Comparison of ENCODE assay signal across 9 mouse cellular contexts in the genomic region with DNA sequence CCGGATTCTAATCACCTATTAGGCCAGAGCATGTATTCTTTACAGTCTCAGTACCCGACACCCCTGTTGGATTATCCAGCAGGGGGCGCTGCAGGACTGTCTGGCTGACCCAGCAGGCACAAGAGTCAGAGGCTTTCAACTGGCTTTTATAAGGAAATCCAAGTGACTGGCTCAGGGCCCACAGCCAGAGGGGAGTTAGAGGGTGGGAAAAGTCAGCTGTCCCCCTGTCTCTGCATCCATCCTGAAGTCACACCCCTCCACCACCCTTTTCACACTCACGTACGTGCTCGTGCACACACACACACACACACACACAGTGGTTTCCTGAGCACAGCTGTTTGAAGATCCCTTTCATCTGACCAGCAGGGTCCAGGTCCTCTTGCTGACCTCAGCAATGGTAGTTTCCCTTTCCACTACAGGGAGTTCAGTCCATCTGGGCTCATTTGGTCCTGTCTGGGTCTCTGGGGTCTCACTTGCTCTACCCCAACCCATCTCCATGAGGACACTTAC. TPM values are rescaled to one million over a fixed set of nuclear protein-coding genes. Genes with fewer than 3 reads are reported as not detected.
A peak's percentile ranks its signal among the peaks of the same experiment; 100 is the strongest.
DNase-seq lines count a peak whose midpoint lies in the region; ATAC-seq and TF ChIP-seq lines count a peak whose summit lies in the region.
"Had no signal": no experiment of that assay in that cellular context is flagged by ENCODE, and none has a peak within 500 bp of the region (broad histone marks: within the 10 kb centered on the region; RNA-seq: fewer than 3 reads in every experiment).

No protein-coding gene starts in this region.

- TF ChIP-seq EP300 in CH12.LX (IDR thresholded peaks at IDR 0.05; ENCODE audit: low read length): no peak

- peak; percentile 61 for ATAC-seq in forebrain, embryonic 15.5 days (replicated peaks)
- ATAC-seq in hematopoietic stem cell, adult 5-6 weeks (replicated peaks in 1 of 2; ENCODE audit: insufficient read depth in 1 of 2, low FRiP score in 2 of 2, low TSS enrichment in 1 of 2, low read depth in 1 of 2, poor library complexity in 2 of 2, severe bottlenecking in 2 of 2): peak; percentile 71 to 78
- ATAC-seq in lung, embryonic 16.5 days (ENCODE audit: low read depth): peak; percentile 68

- H3K4me3 ChIP-seq in CH12.LX (replicated peaks in 1 of 3; ENCODE audit: low read depth in 2 of 3, low read length in 2 of 3, poor library complexity in 1 of 3): no peak overlapping the region
- H3K4me3 ChIP-seq in forebrain, embryonic 15.5 days: no peak overlapping the region
- H3K4me3 ChIP-seq in lung, embryonic 16.5 days (ENCODE audit: low read length): no peak overlapping the region
- H3K4me3 ChIP-seq: erythroblast, embryonic 14.5 days had no signal

- in situ Hi-C loops in CH12.LX (cut with MboI; ENCODE audit: low pct_ligation_motif_present, low pct_unique_long_range_greater_than_20kb, low sequenced_read_pairs): no loop called here

- TF ChIP-seq POLR2A in CH12.LX (IDR thresholded peaks at IDR 0.05; ENCODE audit: low read depth, low read length): no peak

- H3K27me3 ChIP-seq in CH12.LX (replicated peaks): peaks cover 5% of the 10 kb centered on the region
- no peaks in the 10 kb centered on the region for H3K27me3 ChIP-seq in forebrain, embryonic 15.5 days
- H3K27me3 ChIP-seq in lung, embryonic 16.5 days (ENCODE audit: control insufficient read depth, insufficient read depth, low read depth, low read length): no peaks in the 10 kb centered on the region

- TF ChIP-seq CTCF in CH12.LX (conservative IDR thresholded peaks at IDR 0.05 in 1 of 2, IDR thresholded peaks at IDR 0.05 in 1 of 2; ENCODE audit: low read depth in 2 of 2, low read length in 2 of 2): peak; percentile 92 to 98

- no peaks in the 10 kb centered on the region for H3K9me3 ChIP-seq in CH12.LX (replicated peaks; ENCODE audit: low read length)
- H3K9me3 ChIP-seq in forebrain, embryonic 15.5 days: no peaks in the 10 kb centered on the region
- H3K9me3 ChIP-seq in lung, embryonic 16.5 days (ENCODE audit: control insufficient read depth, low read length): no peaks in the 10 kb centered on the region

- DNase-seq in CH12.LX (ENCODE audit: extremely low read depth): peak; percentile 88
- peak; percentile 71 for DNase-seq in c-Kit-positive CD71-positive TER-119-positive erythroid progenitor cells, embryonic 14.5 days (ENCODE audit: low spot score)
- DNase-seq in layer of hippocampus, adult 9-10 months (ENCODE audit: low spot score): peak; percentile 92
- peak; percentile 44 for DNase-seq in retina, adult 2 months (ENCODE audit: low read depth, low spot score)
- DNase-seq in thymus, postnatal 25 days: peak; percentile 84

- dilution Hi-C loops in CH12.LX (cut with MboI; ENCODE audit: extremely low pct_ligation_motif_present, extremely low pct_unique_long_range_greater_than_20kb, low sequenced_read_pairs): no loop called here

- no peak overlapping the region for H3K4me2 ChIP-seq in CH12.LX (ENCODE audit: insufficient read depth, low read depth, poor library complexity, severe bottlenecking)
- no peak overlapping the region for H3K4me2 ChIP-seq in forebrain, embryonic 15.5 days (replicated peaks)
- no peak overlapping the region for H3K4me2 ChIP-seq in lung, embryonic 16.5 days (ENCODE audit: low read depth, low read length)

- H3K79me2 ChIP-seq in CH12.LX (replicated peaks; ENCODE audit: control insufficient read depth, extremely low read depth, insufficient read depth, poor library complexity, severe bottlenecking): no peaks in the 10 kb centered on the region

- peak; percentile 98 for TF ChIP-seq RAD21 in CH12.LX (IDR thresholded peaks at IDR 0.05; ENCODE audit: low read depth, low read length)

- no peak overlapping the region for H3K27ac ChIP-seq in CH12.LX (ENCODE audit: insufficient read depth, low read depth)
- H3K27ac ChIP-seq in forebrain, embryonic 15.5 days (replicated peaks): no peak overlapping the region
- H3K27ac ChIP-seq in lung, embryonic 16.5 days (ENCODE audit: low read length): no peak overlapping the region

- H3K4me1 ChIP-seq in CH12.LX (ENCODE audit: control insufficient read depth in 1 of 2, insufficient read depth in 2 of 2): peaks cover 15 to 22% of the 10 kb centered on the region in 2 experiments
- H3K4me1 ChIP-seq in forebrain, embryonic 15.5 days: peaks cover under 1% of the 10 kb centered on the region; the same call in 1 of the 2 replicates
- H3K4me1 ChIP-seq in lung, embryonic 16.5 days (replicated peaks; ENCODE audit: control insufficient read depth, insufficient read depth, low read length): peaks cover 8% of the 10 kb centered on the region

- WGBS in forebrain, embryonic 15.5 days: 16% methylated on average over 6 of the region's 6 CpGs
- 9% methylated on average over 6 of the region's 6 CpGs for WGBS in lung, embryonic 16.5 days

- H3K9ac ChIP-seq in CH12.LX (ENCODE audit: insufficient read depth, low read depth): no peak overlapping the region
- H3K9ac ChIP-seq in forebrain, embryonic 15.5 days (replicated peaks): no peak overlapping the region
- no peak overlapping the region for H3K9ac ChIP-seq in lung, embryonic 16.5 days (ENCODE audit: low read length)

- peaks cover 0 to 2% of the 10 kb centered on the region in 2 experiments for H3K36me3 ChIP-seq in CH12.LX (replicated peaks in 1 of 2; ENCODE audit: control insufficient read depth in 1 of 2, insufficient read depth in 1 of 2, low read length in 1 of 2)
- H3K36me3 ChIP-seq in forebrain, embryonic 15.5 days: no peaks in the 10 kb centered on the region
- H3K36me3 ChIP-seq in lung, embryonic 16.5 days (ENCODE audit: control insufficient read depth, insufficient read depth, low read length): no peaks in the 10 kb centered on the region

TF ChIP-seq in CH12.LX, 34 proteins besides CTCF, POLR2A, EP300 and RAD21 (continues in another document):
- TF ChIP-seq BHLHE40 (IDR thresholded peaks at IDR 0.05; ENCODE audit: low read depth, low read length): peak; percentile 31; the same call in 1 of the 2 replicates
- TF ChIP-seq ETS1 (conservative IDR thresholded peaks at IDR 0.05; ENCODE audit: low read depth, low read length): no peak
- TF ChIP-seq E2F4 (IDR thresholded peaks at IDR 0.05; ENCODE audit: insufficient replicate concordance, low read depth, low read length): no peak
- no peak for TF ChIP-seq HCFC1 (IDR thresholded peaks at IDR 0.05; ENCODE audit: low read depth, low read length)
- no peak for TF ChIP-seq ZMIZ1 (IDR thresholded peaks at IDR 0.05; ENCODE audit: low read depth, low read length)
- TF ChIP-seq CHD2 (IDR thresholded peaks at IDR 0.05; ENCODE audit: low read length): no peak
- no peak; the same call in 1 of the 2 replicates for TF ChIP-seq ELF1 (IDR thresholded peaks at IDR 0.05; ENCODE audit: low read depth, low read length)
- TF ChIP-seq MAZ (IDR thresholded peaks at IDR 0.05; ENCODE audit: low read depth, low read length): no peak
- TF ChIP-seq GABPA (IDR thresholded peaks at IDR 0.05; ENCODE audit: insufficient replicate concordance, low read depth, low read length): no peak
- peak; percentile 30; the same call in 1 of the 2 replicates for TF ChIP-seq NELFE (IDR thresholded peaks at IDR 0.05; ENCODE audit: low read depth, low read length)
- no peak for TF ChIP-seq KAT2A (IDR thresholded peaks at IDR 0.05; ENCODE audit: insufficient replicate concordance, low read length)
- TF ChIP-seq SMC3 (IDR thresholded peaks at IDR 0.05; ENCODE audit: low read depth, low read length): peak; percentile 99
- no peak for TF ChIP-seq MXI1 (IDR thresholded peaks at IDR 0.05; ENCODE audit: low read depth, low read length)
- no peak for TF ChIP-seq NRF1 (IDR thresholded peaks at IDR 0.05; ENCODE audit: low read depth, low read length)
- TF ChIP-seq RCOR1 (conservative IDR thresholded peaks at IDR 0.05; ENCODE audit: low read depth, low read length): no peak
- TF ChIP-seq ZKSCAN1 (IDR thresholded peaks at IDR 0.05; ENCODE audit: borderline replicate concordance, low read depth, low read length): no peak
- TF ChIP-seq PAX5 (IDR thresholded peaks at IDR 0.05; ENCODE audit: low read length): no peak
- 0 out of 2 replicates have a peak, but pooled peaks have one; percentile 36 for TF ChIP-seq TCF12 (IDR thresholded peaks at IDR 0.05; ENCODE audit: low read depth, low read length)
- 0 out of 2 replicates have a peak, but pooled peaks have one; percentile 33 for TF ChIP-seq ZNF384 (IDR thresholded peaks at IDR 0.05; ENCODE audit: low read depth, low read length)
- no peak for TF ChIP-seq MAFK (IDR thresholded peaks at IDR 0.05; ENCODE audit: insufficient replicate concordance, low read length)

RNA-seq across cellular contexts. Expression of gene Gpr142, which starts 14.1 kb away (rescaled TPM):
- not detected in 2 replicates for total RNA-seq in CH12.LX (2012; rRNA removed)
- not detected in 2 replicates for total RNA-seq in CH12.LX (2014; rRNA removed)
- polyA plus RNA-seq in CH12.LX (2012; ENCODE audit: insufficient read length, low read depth): not detected in 2 replicates
- not detected in 2 replicates for polyA plus RNA-seq in forebrain, embryonic 15.5 days (2015; fragmentation: Nextera tagmentation; extraction: Ambion mirVana)
- not detected in 2 replicates for total RNA-seq in hematopoietic stem cell, adult 5-6 weeks (2017)
- polyA plus RNA-seq in lung, embryonic 16.5 days (2015; fragmentation: Nextera tagmentation; extraction: Ambion mirVana): not detected in 2 replicates
- polyA plus RNA-seq: erythroblast, embryonic 14.5 days had no signal

RNA-seq across cellular contexts. Expression of gene Btbd17, which starts 17.0 kb away (rescaled TPM):
- not detected in 2 replicates for total RNA-seq in CH12.LX (2012; rRNA removed)
- not detected in 2 replicates for total RNA-seq in CH12.LX (2014; rRNA removed)
- polyA plus RNA-seq in CH12.LX (2012; ENCODE audit: insufficient read length, low read depth): not detected in 2 replicates
- 26.4 and 29.7 TPM in 2 replicates for polyA plus RNA-seq in forebrain, embryonic 15.5 days (2015; fragmentation: Nextera tagmentation; extraction: Ambion mirVana)
- not detected in 2 replicates for total RNA-seq in hematopoietic stem cell, adult 5-6 weeks (2017)
- polyA plus RNA-seq in lung, embryonic 16.5 days (2015; fragmentation: Nextera tagmentation; extraction: Ambion mirVana): 0.23 and 0.34 TPM in 2 replicates
- polyA plus RNA-seq: erythroblast, embryonic 14.5 days had no signal

RNA-seq across cellular contexts. Expression of gene Gprc5c, which starts 38.2 kb away (rescaled TPM):
- not detected in 2 replicates for total RNA-seq in CH12.LX (2012; rRNA removed)
- not detected in 2 replicates for total RNA-seq in CH12.LX (2014; rRNA removed)
- polyA plus RNA-seq in CH12.LX (2012; ENCODE audit: insufficient read length, low read depth): not detected in 2 replicates
- polyA plus RNA-seq in forebrain, embryonic 15.5 days (2015; fragmentation: Nextera tagmentation; extraction: Ambion mirVana): 6.0 and 6.2 TPM in 2 replicates
- total RNA-seq in hematopoietic stem cell, adult 5-6 weeks (2017): not detected in 2 replicates
- 30.7 and 33.2 TPM in 2 replicates for polyA plus RNA-seq in lung, embryonic 16.5 days (2015; fragmentation: Nextera tagmentation; extraction: Ambion mirVana)

RNA-seq across cellular contexts. Expression of gene Kif19a, which starts 47.6 kb away (rescaled TPM):
- total RNA-seq in CH12.LX (2012; rRNA removed) (5.8 and 8.2 TPM in 2 replicates), CH12.LX (2014; rRNA removed) (0.66 and 1.9 TPM in 2 replicates)
- polyA plus RNA-seq in CH12.LX (2012; ENCODE audit: insufficient read length, low read depth): 0.68 and 1.4 TPM in 2 replicates
- 0.52 and 0.83 TPM in 2 replicates for polyA plus RNA-seq in forebrain, embryonic 15.5 days (2015; fragmentation: Nextera tagmentation; extraction: Ambion mirVana)
- total RNA-seq in hematopoietic stem cell, adult 5-6 weeks (2017): 1.9 and 2.0 TPM in 2 replicates
- 0.46 and 0.72 TPM in 2 replicates for polyA plus RNA-seq in lung, embryonic 16.5 days (2015; fragmentation: Nextera tagmentation; extraction: Ambion mirVana)
- polyA plus RNA-seq: erythroblast, embryonic 14.5 days had no signal

Comparison
In these comparisons a context has a peak if more than half of its experiments do, and no peak if none do; other contexts are left out.
1. RNA of gene Btbd17, which starts 17.0 kb away (polyA plus RNA-seq): 26.4 to 29.7 TPM in forebrain, embryonic 15.5 days; 0.23 to 0.34 TPM in lung, embryonic 16.5 days and not detected in CH12.LX; every median in the first group is over 10 times any median in the second.
2. Peak in every context shown above with its lines, with median percentiles within 50 percentile points of each other: DNase-seq and ATAC-seq.